Mouse (Mus musculus): ENCODE results near the gene Stat5a.

The Stat5a gene

GRCm38 (mm10) chr11:100896078-100896477, 36.9 kb downstream of the Stat5a start:
- DNase-seq (ENCODE audit: low spot score), result no peak

GRCm38 (mm10) chr11:100897294-100898231, 38.4 kb downstream of the Stat5a start:
- no peak for DNase-seq (ENCODE audit: low spot score)

GRCm38 (mm10) chr11:100898441-100899199, 39.5 kb downstream of the Stat5a start:
- no peak for DNase-seq (ENCODE audit: low spot score)

GRCm38 (mm10) chr11:100904580-100905351, 45.6 kb downstream of the Stat5a start:
- no peak for DNase-seq (ENCODE audit: low spot score)

GRCm38 (mm10) chr11:100905929-100906328, 46.8 kb downstream of the Stat5a start:
- no peak for DNase-seq (ENCODE audit: low spot score)

GRCm38 (mm10) chr11:100906885-100907284, 47.7 kb downstream of the Stat5a start:
- DNase-seq (ENCODE audit: low spot score), result no peak

- no peak for DNase-seq (ENCODE audit: low spot score)
Observed at GRCm38 (mm10) chr11:100908112-100908511, 49.0 kb downstream of the Stat5a start.

- no peak for DNase-seq (ENCODE audit: low spot score)
Observed at GRCm38 (mm10) chr11:100908567-100908966, 49.4 kb downstream of the Stat5a start.

GRCm38 (mm10) chr11:100912401-100913155, 53.4 kb downstream of the Stat5a start:
- no peak for DNase-seq (ENCODE audit: low spot score)

GRCm38 (mm10) chr11:100914415-100914814, 55.3 kb downstream of the Stat5a start:
- no peak for DNase-seq (ENCODE audit: low spot score)

- DNase-seq (ENCODE audit: low spot score), result no peak
Observed at GRCm38 (mm10) chr11:100915063-100915462, 55.9 kb downstream of the Stat5a start.

- DNase-seq (ENCODE audit: low spot score), result no peak
Observed at GRCm38 (mm10) chr11:100916432-100916971, 57.4 kb downstream of the Stat5a start.

- no peak for DNase-seq (ENCODE audit: low spot score)
Observed at GRCm38 (mm10) chr11:100918007-100918406, 58.9 kb downstream of the Stat5a start.

GRCm38 (mm10) chr11:100920887-100921624, 61.9 kb downstream of the Stat5a start:
- no peak for DNase-seq (ENCODE audit: low spot score)

GRCm38 (mm10) chr11:100924386-100924919, 65.3 kb downstream of the Stat5a start:
- no peak for DNase-seq (ENCODE audit: low spot score)

- DNase-seq (ENCODE audit: low spot score), result no peak
Observed at GRCm38 (mm10) chr11:100927386-100927785, 68.2 kb downstream of the Stat5a start.

GRCm38 (mm10) chr11:100930611-100931010, 71.5 kb downstream of the Stat5a start:
- no peak for DNase-seq (ENCODE audit: low spot score)

- no peak for DNase-seq (ENCODE audit: low spot score)
Observed at GRCm38 (mm10) chr11:100931254-100931921, 72.2 kb downstream of the Stat5a start.
